Mouse (Mus musculus) urinary bladder, postnatal 36 days (tissue): ENCODE measurements around the gene Gm44973.
"Not testable (repeated sequence)": the region's sequence is repeated elsewhere in the genome, so short reads cannot be mapped to it uniquely, and the experiment has no call there.

Experiments used
- DNase-seq, 2 experiments: peaks; one replicate each; pipeline ENCODE4 v3.0.0; 2022; ENCODE audit warnings: low spot score in 2 of 2, mixed read lengths in 1 of 2

Gm44973 gene

GRCm38 (mm10) chr7:5016920-5017319, 1.6 kb downstream of the Gm44973 start:
- DNase-seq, result no peak

- DNase-seq, result no peak
These were observed 2.1 kb downstream of the Gm44973 start for GRCm38 (mm10) chr7:5017352-5017751.

GRCm38 (mm10) chr7:5017931-5018330, 2.6 kb downstream of the Gm44973 start:
- no peak for DNase-seq

GRCm38 (mm10) chr7:5019576-5019975, 4.3 kb downstream of the Gm44973 start:
- DNase-seq, result not testable (repeated sequence)

- peak; percentile 97 to 99 for DNase-seq
These were observed 4.8 kb downstream of the Gm44973 start, which contains the start of the genes Zfp865 and Ccdc106 for GRCm38 (mm10) chr7:5020000-5020681. Gene Zfp865, plus strand, starts transcription at chr7:5020376. Gene Ccdc106, plus strand, starts transcription at chr7:5020553.

- DNase-seq, result no peak
These were observed 5.4 kb downstream of the Gm44973 start for GRCm38 (mm10) chr7:5020685-5021084.

- DNase-seq, result no peak
These were observed 5.9 kb downstream of the Gm44973 start for GRCm38 (mm10) chr7:5021197-5021596.

- DNase-seq, result no peak
These were observed 14.2 kb downstream of the Gm44973 start for GRCm38 (mm10) chr7:5029543-5029942.

GRCm38 (mm10) chr7:5029946-5030345, 14.7 kb downstream of the Gm44973 start:
- no peak for DNase-seq

GRCm38 (mm10) chr7:5030554-5031275, 15.4 kb downstream of the Gm44973 start:
- no peak for DNase-seq

GRCm38 (mm10) chr7:5031496-5031895, 16.2 kb downstream of the Gm44973 start:
- no peak for DNase-seq

- DNase-seq, result no peak
These were observed 18.5 kb downstream of the Gm44973 start, which contains the start of gene 4632433K11Rik for GRCm38 (mm10) chr7:5033818-5034217. Gene 4632433K11Rik, plus strand, starts transcription at chr7:5034118.

- DNase-seq, result no peak
These were observed 20.3 kb downstream of the Gm44973 start for GRCm38 (mm10) chr7:5035628-5036027.

- no peak for DNase-seq
These were observed 20.8 kb downstream of the Gm44973 start for GRCm38 (mm10) chr7:5036136-5036535.

GRCm38 (mm10) chr7:5037026-5037425, 21.7 kb downstream of the Gm44973 start:
- DNase-seq, result no peak

GRCm38 (mm10) chr7:5037467-5037866, 22.2 kb downstream of the Gm44973 start:
- DNase-seq, result no peak

- peak; percentile 95 for DNase-seq
These were observed 22.9 kb downstream of the Gm44973 start, which contains the start of gene Zfp784 for GRCm38 (mm10) chr7:5038109-5038732. Gene Zfp784, minus strand, starts transcription at chr7:5038446.

GRCm38 (mm10) chr7:5038940-5039339, 23.6 kb downstream of the Gm44973 start:
- no peak for DNase-seq

GRCm38 (mm10) chr7:5044981-5045380, 29.7 kb downstream of the Gm44973 start:
- DNase-seq, result no peak

GRCm38 (mm10) chr7:5046112-5046511, 30.8 kb downstream of the Gm44973 start:
- no peak for DNase-seq

GRCm38 (mm10) chr7:5047313-5047712, 32.0 kb downstream of the Gm44973 start:
- DNase-seq, result no peak
